In genomic region chr11:95120633-95121020, GRCm38 (mm10) we compare ENCODE assay signal across 8 mouse cellular contexts. TPM values are rescaled to one million over a fixed set of nuclear protein-coding genes. Genes with fewer than 3 reads are reported as not detected.
DNase-seq lines count a peak whose midpoint lies in the region; ATAC-seq and TF ChIP-seq lines count a peak whose summit lies in the region.

No protein-coding gene starts in this region.

- H3K9me3 ChIP-seq in kidney, embryonic 15.5 days (replicated peaks): no peaks in the 10 kb centered on the region
- no peaks in the 10 kb centered on the region for H3K9me3 ChIP-seq in embryonic facial prominence, embryonic 15.5 days (replicated peaks)
- H3K9me3 ChIP-seq in intestine, embryonic 14.5 days (ENCODE audit: control insufficient read depth, low read length): no peaks in the 10 kb centered on the region

- H3K36me3 ChIP-seq in kidney, embryonic 15.5 days: no peaks in the 10 kb centered on the region
- no peaks in the 10 kb centered on the region for H3K36me3 ChIP-seq in embryonic facial prominence, embryonic 15.5 days
- no peaks in the 10 kb centered on the region for H3K36me3 ChIP-seq in intestine, embryonic 14.5 days (ENCODE audit: control insufficient read depth, insufficient read depth, low read length)
- H3K36me3 ChIP-seq in thymus, adult 2 months (ENCODE audit: control insufficient read depth, insufficient read depth, low read length): no peaks in the 10 kb centered on the region

- H3K27ac ChIP-seq in kidney, embryonic 15.5 days: no peak overlapping the region
- peak overlapping the region; percentile 60; the same call in 1 of the 2 replicates for H3K27ac ChIP-seq in embryonic facial prominence, embryonic 15.5 days (replicated peaks)
- H3K27ac ChIP-seq in intestine, embryonic 14.5 days (ENCODE audit: low read depth): no peak overlapping the region
- H3K27ac ChIP-seq in thymus, adult 2 months (ENCODE audit: control insufficient read depth, insufficient read depth, low read length): no peak overlapping the region

- ATAC-seq in kidney, embryonic 15.5 days (replicated peaks; ENCODE audit: low FRiP score): no peak
- ATAC-seq in embryonic facial prominence, embryonic 15.5 days (ENCODE audit: insufficient number of reproducible peaks, low FRiP score, low TSS enrichment, low read depth): no peak
- ATAC-seq in intestine, embryonic 14.5 days (replicated peaks; ENCODE audit: low FRiP score, low TSS enrichment, low read depth): no peak

- no peak for TF ChIP-seq CTCF in thymus, adult 2 months (IDR thresholded peaks at IDR 0.05; ENCODE audit: borderline replicate concordance, control insufficient read depth, extremely low read depth, insufficient read depth, low read length, poor library complexity)

- TF ChIP-seq POLR2A in thymus, adult 2 months (IDR thresholded peaks at IDR 0.05; ENCODE audit: control insufficient read depth, extremely low read depth, insufficient read depth, low read length, poor library complexity): no peak

- peak overlapping the region; percentile 78 for H3K4me2 ChIP-seq in kidney, embryonic 15.5 days
- H3K4me2 ChIP-seq in embryonic facial prominence, embryonic 15.5 days (replicated peaks): peak overlapping the region; percentile 79
- peak overlapping the region; percentile 55; the same call in 1 of the 2 replicates for H3K4me2 ChIP-seq in intestine, embryonic 14.5 days (ENCODE audit: low read length)

- peaks cover 82% of the 10 kb centered on the region for H3K27me3 ChIP-seq in kidney, embryonic 15.5 days
- peaks cover 70% of the 10 kb centered on the region for H3K27me3 ChIP-seq in embryonic facial prominence, embryonic 15.5 days
- H3K27me3 ChIP-seq in intestine, embryonic 14.5 days (replicated peaks; ENCODE audit: control insufficient read depth, insufficient read depth, low read length): peaks cover 77% of the 10 kb centered on the region
- H3K27me3 ChIP-seq in thymus, adult 2 months (ENCODE audit: control insufficient read depth, insufficient read depth, low read length): peaks cover 28% of the 10 kb centered on the region

- no peak for DNase-seq in kidney, adult 8-10 months
- peak; percentile 65 for DNase-seq in intestine, embryonic 14.5 days (ENCODE audit: low spot score)
- DNase-seq in neural tube, embryonic 10.5 days (ENCODE audit: extremely low spot score, low spot score): peak; percentile 60
- DNase-seq in spleen, adult 12 weeks (ENCODE audit: low spot score): no peak
- DNase-seq in thymus, adult 2 months: no peak
- no peak for DNase-seq in ovary, postnatal 36 days (ENCODE audit: low spot score)

- WGBS in kidney, embryonic 15.5 days: under 1% methylated on average over 21 of the region's 21 CpGs
- under 1% methylated on average over 21 of the region's 21 CpGs for WGBS in embryonic facial prominence, embryonic 15.5 days
- WGBS in intestine, embryonic 14.5 days: under 1% methylated on average over 21 of the region's 21 CpGs
- WGBS in thymus, adult 2 months: 9% methylated on average over 21 of the region's 21 CpGs

- peaks cover 34% of the 10 kb centered on the region for H3K4me1 ChIP-seq in kidney, embryonic 15.5 days
- peaks cover 46% of the 10 kb centered on the region for H3K4me1 ChIP-seq in embryonic facial prominence, embryonic 15.5 days
- peaks cover 16% of the 10 kb centered on the region for H3K4me1 ChIP-seq in intestine, embryonic 14.5 days (replicated peaks; ENCODE audit: control insufficient read depth, insufficient read depth, low read length)
- H3K4me1 ChIP-seq in thymus, adult 2 months (replicated peaks; ENCODE audit: control insufficient read depth, insufficient read depth, low read length): no peaks in the 10 kb centered on the region

- peak overlapping the region; percentile 46 for H3K4me3 ChIP-seq in kidney, embryonic 15.5 days (replicated peaks)
- H3K4me3 ChIP-seq in embryonic facial prominence, embryonic 15.5 days (replicated peaks): peak overlapping the region; percentile 54
- peak overlapping the region; percentile 34 for H3K4me3 ChIP-seq in intestine, embryonic 14.5 days (ENCODE audit: low read depth, low read length)
- no peak overlapping the region for H3K4me3 ChIP-seq in thymus, adult 2 months (ENCODE audit: control insufficient read depth, insufficient read depth, low read length)

- H3K9ac ChIP-seq in kidney, embryonic 15.5 days: 0 out of 2 replicates have a peak overlapping the region, but pooled peaks have one; percentile 10
- H3K9ac ChIP-seq in embryonic facial prominence, embryonic 15.5 days: peak overlapping the region; percentile 53
- H3K9ac ChIP-seq in intestine, embryonic 14.5 days (ENCODE audit: low read length): no peak overlapping the region

RNA-seq across cellular contexts. Expression of gene Dlx3, which starts 0.7 kb away (rescaled TPM):
- polyA plus RNA-seq in kidney, embryonic 15.5 days (2015; fragmentation: Nextera tagmentation; extraction: Ambion mirVana): 0.78 and 2.5 TPM in 2 replicates
- polyA plus RNA-seq in embryonic facial prominence, embryonic 15.5 days (2015; fragmentation: Nextera tagmentation; extraction: Ambion mirVana): 35.6 and 36.6 TPM in 2 replicates
- 0.72 and 0.91 TPM in 2 replicates for polyA plus RNA-seq in intestine, embryonic 14.5 days (2014; fragmentation: Nextera tagmentation; extraction: Ambion mirVana)
- polyA plus RNA-seq in thymus, adult 2 months (2012; rRNA removed): 0.91 and 1.0 TPM in 2 replicates

RNA-seq across cellular contexts. Expression of gene Dlx4, which starts 25.4 kb away (rescaled TPM):
- polyA plus RNA-seq in kidney, embryonic 15.5 days (2015; fragmentation: Nextera tagmentation; extraction: Ambion mirVana): not detected in 2 replicates
- polyA plus RNA-seq in embryonic facial prominence, embryonic 15.5 days (2015; fragmentation: Nextera tagmentation; extraction: Ambion mirVana): 5.7 and 6.5 TPM in 2 replicates
- polyA plus RNA-seq in intestine, embryonic 14.5 days (2014; fragmentation: Nextera tagmentation; extraction: Ambion mirVana): not detected in 2 replicates
- polyA plus RNA-seq in thymus, adult 2 months (2012; rRNA removed): 0.23 and 0.34 TPM in 2 replicates

RNA-seq across cellular contexts. Expression of gene Itga3, which starts 44.0 kb away (rescaled TPM):
- 21.0 and 22.9 TPM in 2 replicates for polyA plus RNA-seq in kidney, embryonic 15.5 days (2015; fragmentation: Nextera tagmentation; extraction: Ambion mirVana)
- polyA plus RNA-seq in embryonic facial prominence, embryonic 15.5 days (2015; fragmentation: Nextera tagmentation; extraction: Ambion mirVana): 9.5 and 11.3 TPM in 2 replicates
- polyA plus RNA-seq in intestine, embryonic 14.5 days (2014; fragmentation: Nextera tagmentation; extraction: Ambion mirVana): 24.1 and 29.0 TPM in 2 replicates
- 17.0 and 17.1 TPM in 2 replicates for polyA plus RNA-seq in thymus, adult 2 months (2012; rRNA removed)

Comparison
In these comparisons a context has a peak if more than half of its experiments do, and no peak if none do; other contexts are left out.
1. DNase-seq: peak in intestine, embryonic 14.5 days (single experiment) and neural tube, embryonic 10.5 days (single experiment); none in kidney, adult 8-10 months (0 of 2), spleen, adult 12 weeks (single experiment), thymus, adult 2 months (single experiment) and ovary, postnatal 36 days (single experiment).
2. RNA of gene Dlx3, which starts 0.7 kb away (polyA plus RNA-seq): 35.6 to 36.6 TPM in embryonic facial prominence, embryonic 15.5 days; 0.91 to 1.0 TPM in thymus, adult 2 months, 0.78 to 2.5 TPM in kidney, embryonic 15.5 days and 0.72 to 0.91 TPM in intestine, embryonic 14.5 days; every median in the first group is over 10 times any median in the second.
3. Peak in every context shown above with its lines, with median percentiles within 50 percentile points of each other: H3K4me2 ChIP-seq.